ENCODE assay signal across 19 mouse cellular contexts in the genomic region with DNA sequence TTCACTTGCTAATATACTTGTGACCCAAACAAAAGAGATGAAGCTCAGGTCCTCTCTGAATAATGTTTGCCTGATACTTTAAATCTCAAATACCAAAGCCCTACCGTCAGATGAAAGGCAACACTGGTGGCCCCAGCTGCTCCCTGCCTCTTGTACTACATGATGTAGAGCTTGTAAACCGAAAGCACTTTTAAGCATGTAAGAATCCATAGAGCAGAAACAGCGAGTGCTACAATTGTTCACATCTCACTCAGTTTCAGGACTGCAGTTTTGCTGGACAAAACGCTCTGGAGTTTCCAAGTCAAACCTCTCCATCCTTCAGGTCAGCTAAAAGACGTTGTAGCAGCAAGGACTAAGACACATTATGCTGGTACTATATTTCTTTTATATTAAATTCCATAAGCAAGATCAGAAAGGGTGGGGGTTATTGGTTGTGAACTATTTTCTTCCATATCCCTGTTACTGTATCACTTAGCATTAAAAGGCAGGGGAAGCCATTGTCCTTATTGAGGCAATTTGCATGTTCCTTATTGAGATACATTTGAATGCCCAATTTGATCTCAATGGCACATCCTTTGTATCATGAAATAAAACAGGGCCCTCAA.
A peak's percentile ranks its signal among the peaks of the same experiment; 100 is the strongest.
DNase-seq lines count a peak whose midpoint lies in the region; ATAC-seq and TF ChIP-seq lines count a peak whose summit lies in the region.
"Had no signal": no experiment of that assay in that cellular context is flagged by ENCODE, and none has a peak within 500 bp of the region (broad histone marks: within the 10 kb centered on the region; RNA-seq: fewer than 3 reads in every experiment).

No protein-coding gene starts in this region.

- peak; percentile 74 for DNase-seq in brain, embryonic 14.5 days (ENCODE audit: low read depth)
- peak; percentile 38 for DNase-seq in embryo, embryonic 11 days
- DNase-seq in neural tube, embryonic 11.5 days (ENCODE audit: low spot score), result peak; percentile 35
- no peak for DNase-seq in cerebellum, postnatal 14 days
- no peak for DNase-seq in cerebellum, postnatal 10 days
- no peak for DNase-seq in liver, embryonic 11.5 days (ENCODE audit: low spot score)
- DNase-seq: adrenal gland, postnatal 25 days; cerebellum, adult 9-11 months; gastrocnemius, postnatal 10 days; kidney, adult 11 months; kidney, postnatal 14 days; layer of hippocampus, adult 9-11 months; lung, adult 2 months; lung, postnatal 4 days; right cerebral cortex, postnatal 25 days had no signal

- TF ChIP-seq POLR2A in brain, embryonic 14.5 days (IDR thresholded peaks at IDR 0.05; ENCODE audit: borderline replicate concordance, extremely low read depth, insufficient read depth, insufficient read length, poor library complexity, severe bottlenecking), result no peak

- H3K27me3 ChIP-seq in hindbrain, embryonic 13.5 days, result peaks cover 64% of the 10 kb centered on the region
- H3K27me3 ChIP-seq in neural tube, embryonic 11.5 days (ENCODE audit: control insufficient read depth, insufficient read depth, low read length), result peaks cover 20% of the 10 kb centered on the region
- H3K27me3 ChIP-seq in liver, embryonic 11.5 days (replicated peaks; ENCODE audit: control insufficient read depth, insufficient read depth, low read length), result no peaks in the 10 kb centered on the region
- H3K27me3 ChIP-seq: limb, embryonic 15.5 days had no signal

- no peak overlapping the region for H3K4me3 ChIP-seq in hindbrain, embryonic 13.5 days
- no peak overlapping the region for H3K4me3 ChIP-seq in neural tube, embryonic 11.5 days (ENCODE audit: low read depth, low read length)
- H3K4me3 ChIP-seq in liver, embryonic 11.5 days (ENCODE audit: low read depth, low read length), result no peak overlapping the region
- H3K4me3 ChIP-seq: limb, embryonic 15.5 days had no signal

- peaks cover 20% of the 10 kb centered on the region for H3K4me1 ChIP-seq in hindbrain, embryonic 13.5 days (replicated peaks)
- H3K4me1 ChIP-seq in neural tube, embryonic 11.5 days (ENCODE audit: control insufficient read depth, insufficient read depth, low read length), result peaks cover 5% of the 10 kb centered on the region
- H3K4me1 ChIP-seq in liver, embryonic 11.5 days (replicated peaks; ENCODE audit: control insufficient read depth, insufficient read depth, low read length), result no peaks in the 10 kb centered on the region
- H3K4me1 ChIP-seq: limb, embryonic 15.5 days had no signal

- 11% methylated on average over 5 of the region's 5 CpGs for WGBS in hindbrain, embryonic 13.5 days
- WGBS in neural tube, embryonic 11.5 days, result 30% methylated on average over 5 of the region's 5 CpGs
- 75% methylated on average over 5 of the region's 5 CpGs for WGBS in liver, embryonic 11.5 days

- no peak for TF ChIP-seq CTCF in brain, embryonic 14.5 days (IDR thresholded peaks at IDR 0.05; ENCODE audit: borderline replicate concordance, extremely low read depth, insufficient read depth, insufficient read length)

- no peaks in the 10 kb centered on the region for H3K36me3 ChIP-seq in hindbrain, embryonic 13.5 days
- H3K36me3 ChIP-seq in neural tube, embryonic 11.5 days (ENCODE audit: control insufficient read depth, insufficient read depth, low read length), result no peaks in the 10 kb centered on the region
- H3K36me3 ChIP-seq in liver, embryonic 11.5 days (ENCODE audit: control insufficient read depth, insufficient read depth, low read length), result no peaks in the 10 kb centered on the region
- H3K36me3 ChIP-seq: limb, embryonic 15.5 days had no signal

- ATAC-seq in hindbrain, embryonic 13.5 days (ENCODE audit: low FRiP score), result no peak
- ATAC-seq in neural tube, embryonic 11.5 days (ENCODE audit: insufficient read depth, low FRiP score, low TSS enrichment), result peak; percentile 49
- ATAC-seq in liver, embryonic 11.5 days (replicated peaks; ENCODE audit: low FRiP score), result no peak
- ATAC-seq: CD4-positive, CD25-positive, alpha-beta regulatory T cell, adult 4 months had no signal

- H3K9me3 ChIP-seq in hindbrain, embryonic 13.5 days, result no peaks in the 10 kb centered on the region
- H3K9me3 ChIP-seq in neural tube, embryonic 11.5 days (ENCODE audit: control insufficient read depth, low read length), result no peaks in the 10 kb centered on the region
- no peaks in the 10 kb centered on the region for H3K9me3 ChIP-seq in liver, embryonic 11.5 days (ENCODE audit: control insufficient read depth, low read length)
- H3K9me3 ChIP-seq: limb, embryonic 15.5 days had no signal

- peak overlapping the region; percentile 52 for H3K27ac ChIP-seq in hindbrain, embryonic 13.5 days
- H3K27ac ChIP-seq in neural tube, embryonic 11.5 days (ENCODE audit: low read depth, low read length), result 0 out of 2 replicates have a peak overlapping the region, but pooled peaks have one; percentile 20
- no peak overlapping the region for H3K27ac ChIP-seq in liver, embryonic 11.5 days (ENCODE audit: low read depth, low read length)
- H3K27ac ChIP-seq: limb, embryonic 15.5 days had no signal

- peak overlapping the region; percentile 33; the same call in 1 of the 2 replicates for H3K4me2 ChIP-seq in hindbrain, embryonic 13.5 days
- no peak overlapping the region for H3K4me2 ChIP-seq in neural tube, embryonic 11.5 days (ENCODE audit: low read depth)
- no peak overlapping the region for H3K4me2 ChIP-seq in liver, embryonic 11.5 days
- H3K4me2 ChIP-seq: heart, embryonic 11.5 days; limb, embryonic 15.5 days had no signal

- no peak overlapping the region for H3K9ac ChIP-seq in hindbrain, embryonic 13.5 days
- H3K9ac ChIP-seq in neural tube, embryonic 11.5 days (ENCODE audit: low read length), result no peak overlapping the region
- no peak overlapping the region for H3K9ac ChIP-seq in liver, embryonic 11.5 days (ENCODE audit: low read depth, low read length)
- H3K9ac ChIP-seq: limb, embryonic 15.5 days had no signal

Comparison
In these comparisons a context has a peak if more than half of its experiments do, and no peak if none do; other contexts are left out.
1. DNase-seq: peak in brain, embryonic 14.5 days (single experiment), embryo, embryonic 11 days (single experiment) and neural tube, embryonic 11.5 days (single experiment); none in cerebellum, postnatal 14 days (0 of 2), cerebellum, postnatal 10 days (0 of 2) and liver, embryonic 11.5 days (single experiment).